Mouse (Mus musculus): ENCODE results near the gene Tmem11. TPM values are rescaled to one million over a fixed set of nuclear protein-coding genes. Genes with fewer than 3 reads are reported as not detected.

Gene Tmem11
- polyA plus RNA-seq, 1 experiment from 2014 or later: 48.4 TPM

GRCm38 (mm10) chr11:60830433-60831052 lies 48.5 kb downstream of the Tmem11 start, which contains the start of gene Dhrs7b:
Dhrs7b (plus strand) TSS chr11:60830631.
- WGBS: under 1% methylated on average over 34 of the region's 34 CpGs

GRCm38 (mm10) chr11:60828903-60829302 lies 50.2 kb downstream of the Tmem11 start:
- Histone ChIP-seq H3K9ac (replicated peaks; ENCODE audit: low read depth) (no peak overlapping the region), H3K4me2 (replicated peaks; ENCODE audit: low read depth, low read length) (no peak overlapping the region), H3K27ac (ENCODE audit: low read length) (no peak overlapping the region), H3K4me1 (ENCODE audit: insufficient read depth, low read depth, low read length) (no peaks in the 10 kb centered on the region), H3K36me3 (ENCODE audit: insufficient read depth, low read length) (no peaks in the 10 kb centered on the region), H3K27me3 (replicated peaks; ENCODE audit: insufficient read depth, low read length) (no peaks in the 10 kb centered on the region), H3K4me3 (ENCODE audit: low read depth, low read length) (no peak overlapping the region), H3K9me3 (ENCODE audit: low read length) (no peaks in the 10 kb centered on the region)
- no peak for TF ChIP-seq EP300 (IDR thresholded peaks at IDR 0.05)
- TF ChIP-seq CTCF (IDR thresholded peaks at IDR 0.05): peak; percentile 67
- peak; percentile 77 for DNase-seq (ENCODE audit: low spot score)
- no peak for ATAC-seq
- WGBS: 16% methylated on average over 2 of the region's 2 CpGs

More at GRCm38 (mm10) chr11:60830433-60831052, 48.5 kb downstream of the Tmem11 start, which contains the start of gene Dhrs7b:
- no peaks in the 10 kb centered on the region for H3K27me3 ChIP-seq (replicated peaks; ENCODE audit: insufficient read depth, low read length)
- ATAC-seq: peak; percentile 98
- H3K9ac ChIP-seq (replicated peaks; ENCODE audit: low read depth): peak within 1 kb of the TSS; percentile 57; the same call in 1 of the 2 replicates
- H3K9me3 ChIP-seq (ENCODE audit: low read length): no peaks in the 10 kb centered on the region
- peak; percentile 98 for DNase-seq (ENCODE audit: low spot score)
- 0 out of 2 replicates have a peak, but pooled peaks have one; percentile 28 for TF ChIP-seq EP300 (IDR thresholded peaks at IDR 0.05)
- TF ChIP-seq CTCF (IDR thresholded peaks at IDR 0.05): 0 out of 2 replicates have a peak, but pooled peaks have one; percentile 3
- H3K27ac ChIP-seq (ENCODE audit: low read length): peak within 1 kb of the TSS; percentile 71
- H3K36me3 ChIP-seq (ENCODE audit: insufficient read depth, low read length): no peaks in the 10 kb centered on the region
- peak within 1 kb of the TSS; percentile 58 for H3K4me3 ChIP-seq (ENCODE audit: low read depth, low read length)
- H3K4me2 ChIP-seq (replicated peaks; ENCODE audit: low read depth, low read length): peak within 1 kb of the TSS; percentile 74
- H3K4me1 ChIP-seq (ENCODE audit: insufficient read depth, low read depth, low read length): no peaks in the 10 kb centered on the region

- WGBS: 64% methylated on average over 4 of the region's 4 CpGs
- Histone ChIP-seq H3K27ac (ENCODE audit: low read length) (no peak overlapping the region), H3K4me3 (ENCODE audit: low read depth, low read length) (no peak overlapping the region), H3K4me1 (ENCODE audit: insufficient read depth, low read depth, low read length) (no peaks in the 10 kb centered on the region), H3K36me3 (ENCODE audit: insufficient read depth, low read length) (no peaks in the 10 kb centered on the region), H3K9ac (replicated peaks; ENCODE audit: low read depth) (no peak overlapping the region), H3K27me3 (replicated peaks; ENCODE audit: insufficient read depth, low read length) (no peaks in the 10 kb centered on the region), H3K4me2 (replicated peaks; ENCODE audit: low read depth, low read length) (no peak overlapping the region), H3K9me3 (ENCODE audit: low read length) (no peaks in the 10 kb centered on the region)
- ATAC-seq (no peak), DNase-seq (ENCODE audit: low spot score) (no peak)
- TF ChIP-seq EP300 (IDR thresholded peaks at IDR 0.05): no peak
- TF ChIP-seq CTCF (IDR thresholded peaks at IDR 0.05): no peak
Observed at GRCm38 (mm10) chr11:60827241-60827945, 51.7 kb downstream of the Tmem11 start.

GRCm38 (mm10) chr11:60826700-60827099 lies 52.4 kb downstream of the Tmem11 start:
- H3K9ac ChIP-seq (replicated peaks; ENCODE audit: low read depth): no peak overlapping the region
- TF ChIP-seq EP300 (IDR thresholded peaks at IDR 0.05) (no peak), CTCF (IDR thresholded peaks at IDR 0.05) (no peak)
- no peaks in the 10 kb centered on the region for H3K9me3 ChIP-seq (ENCODE audit: low read length)
- WGBS: 79% methylated on average over 1 of the region's 1 CpGs
- H3K27ac ChIP-seq (ENCODE audit: low read length): no peak overlapping the region
- H3K4me3 ChIP-seq (ENCODE audit: low read depth, low read length): no peak overlapping the region
- no peaks in the 10 kb centered on the region for H3K4me1 ChIP-seq (ENCODE audit: insufficient read depth, low read depth, low read length)
- no peak for DNase-seq (ENCODE audit: low spot score)
- no peak for ATAC-seq
- H3K4me2 ChIP-seq (replicated peaks; ENCODE audit: low read depth, low read length): no peak overlapping the region
- no peaks in the 10 kb centered on the region for H3K36me3 ChIP-seq (ENCODE audit: insufficient read depth, low read length)
- no peaks in the 10 kb centered on the region for H3K27me3 ChIP-seq (replicated peaks; ENCODE audit: insufficient read depth, low read length)

GRCm38 (mm10) chr11:60825191-60825590 lies 53.9 kb downstream of the Tmem11 start:
- H3K4me1 ChIP-seq (ENCODE audit: insufficient read depth, low read depth, low read length): no peaks in the 10 kb centered on the region
- H3K4me2 ChIP-seq (replicated peaks; ENCODE audit: low read depth, low read length): no peak overlapping the region
- peak; percentile 96 for ATAC-seq
- no peaks in the 10 kb centered on the region for H3K27me3 ChIP-seq (replicated peaks; ENCODE audit: insufficient read depth, low read length)
- TF ChIP-seq EP300 (IDR thresholded peaks at IDR 0.05) (peak; percentile 76), CTCF (IDR thresholded peaks at IDR 0.05) (peak; percentile 9; the same call in 1 of the 2 replicates)
- no peak overlapping the region for H3K4me3 ChIP-seq (ENCODE audit: low read depth, low read length)
- no peak overlapping the region for H3K9ac ChIP-seq (replicated peaks; ENCODE audit: low read depth)
- WGBS: 61% methylated on average over 3 of the region's 3 CpGs
- peak overlapping the region; percentile 26; the same call in 1 of the 2 replicates for H3K27ac ChIP-seq (ENCODE audit: low read length)
- peak; percentile 93 for DNase-seq (ENCODE audit: low spot score)
- H3K36me3 ChIP-seq (ENCODE audit: insufficient read depth, low read length): no peaks in the 10 kb centered on the region
- no peaks in the 10 kb centered on the region for H3K9me3 ChIP-seq (ENCODE audit: low read length)

- H3K4me1 ChIP-seq (ENCODE audit: insufficient read depth, low read depth, low read length): no peaks in the 10 kb centered on the region
- no peak overlapping the region for H3K4me3 ChIP-seq (ENCODE audit: low read depth, low read length)
- no peaks in the 10 kb centered on the region for H3K27me3 ChIP-seq (replicated peaks; ENCODE audit: insufficient read depth, low read length)
- H3K36me3 ChIP-seq (ENCODE audit: insufficient read depth, low read length): no peaks in the 10 kb centered on the region
- ATAC-seq (no peak), DNase-seq (ENCODE audit: low spot score) (no peak)
- H3K9ac ChIP-seq (replicated peaks; ENCODE audit: low read depth): no peak overlapping the region
- H3K4me2 ChIP-seq (replicated peaks; ENCODE audit: low read depth, low read length): no peak overlapping the region
- no peaks in the 10 kb centered on the region for H3K9me3 ChIP-seq (ENCODE audit: low read length)
- TF ChIP-seq CTCF (IDR thresholded peaks at IDR 0.05) (no peak), EP300 (IDR thresholded peaks at IDR 0.05) (no peak)
- 60% methylated on average over 2 of the region's 2 CpGs for WGBS
- H3K27ac ChIP-seq (ENCODE audit: low read length): no peak overlapping the region
Observed at GRCm38 (mm10) chr11:60823771-60824170, 55.3 kb downstream of the Tmem11 start.

All from lung, postnatal 0 days (tissue).